Mouse (Mus musculus): ENCODE data around the gene Epb42.
"Not testable (repeated sequence)": the region's sequence is repeated elsewhere in the genome, so short reads cannot be mapped to it uniquely, and the experiment has no call there.

Gene Epb42

DNA sequence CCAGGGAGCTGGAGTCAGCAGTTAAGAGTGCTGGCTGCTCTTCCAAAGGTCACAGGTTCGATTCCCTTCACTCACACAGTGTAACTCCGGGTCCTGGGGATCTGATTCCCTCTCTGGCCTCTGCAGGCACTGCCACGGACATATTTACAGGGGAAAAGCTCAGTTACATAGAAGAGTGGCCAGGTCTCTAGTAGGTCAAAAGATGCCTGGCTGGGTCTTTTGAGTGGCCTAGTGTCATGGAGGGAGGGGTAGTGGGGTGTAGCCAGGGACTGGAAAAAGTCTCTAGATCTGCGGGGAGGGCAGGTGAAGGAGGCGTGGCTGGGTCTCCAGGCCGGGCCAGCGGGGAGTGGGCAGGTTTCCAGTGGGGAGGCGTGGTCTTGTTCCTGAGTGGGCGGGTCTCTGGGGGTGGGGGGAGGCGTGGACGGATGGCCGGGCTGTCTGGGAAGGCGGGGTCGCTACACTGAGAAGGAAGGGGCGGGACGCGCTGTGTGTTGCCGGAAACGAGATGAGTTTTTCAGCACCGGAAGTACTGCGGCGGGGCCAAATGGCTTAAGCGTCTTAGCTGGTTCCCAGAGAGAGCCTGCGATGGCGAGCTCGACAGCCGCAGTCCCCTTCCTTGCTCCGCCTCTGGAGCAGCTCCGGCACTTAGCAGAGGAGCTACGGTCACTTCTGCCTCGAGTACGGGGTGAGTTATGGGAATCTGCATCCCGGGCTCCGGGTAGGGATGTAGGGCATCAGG lies 28.8 kb downstream of the Epb42 start, which contains the start of gene Ccndbp1:
TSS of gene Ccndbp1 (plus strand) at position 479 of the 739 bp plus-strand sequence.
- peak; percentile 93 for DNase-seq (ENCODE audit: inconsistent ontology term)

DNA sequence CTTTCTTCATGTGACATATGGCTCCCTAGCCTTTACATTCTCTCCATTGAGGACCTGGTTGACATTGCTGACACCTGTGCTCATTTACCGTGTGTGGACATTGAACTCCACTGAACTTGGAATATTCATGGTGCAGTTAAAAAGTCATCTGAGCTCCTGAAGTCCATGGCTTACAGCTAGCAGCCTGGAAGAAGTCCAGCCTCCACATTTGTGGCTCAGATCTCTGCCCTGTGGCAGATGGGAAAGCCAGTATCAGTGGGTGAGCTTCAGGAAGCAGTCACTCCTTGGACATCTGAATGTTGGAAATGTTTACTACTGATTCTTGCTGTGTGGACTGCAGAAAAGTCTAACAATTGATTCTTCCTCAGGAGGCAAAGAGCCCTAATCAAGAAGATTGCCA lies 29.9 kb downstream of the Epb42 start:
- no peak for DNase-seq (ENCODE audit: inconsistent ontology term)

DNA sequence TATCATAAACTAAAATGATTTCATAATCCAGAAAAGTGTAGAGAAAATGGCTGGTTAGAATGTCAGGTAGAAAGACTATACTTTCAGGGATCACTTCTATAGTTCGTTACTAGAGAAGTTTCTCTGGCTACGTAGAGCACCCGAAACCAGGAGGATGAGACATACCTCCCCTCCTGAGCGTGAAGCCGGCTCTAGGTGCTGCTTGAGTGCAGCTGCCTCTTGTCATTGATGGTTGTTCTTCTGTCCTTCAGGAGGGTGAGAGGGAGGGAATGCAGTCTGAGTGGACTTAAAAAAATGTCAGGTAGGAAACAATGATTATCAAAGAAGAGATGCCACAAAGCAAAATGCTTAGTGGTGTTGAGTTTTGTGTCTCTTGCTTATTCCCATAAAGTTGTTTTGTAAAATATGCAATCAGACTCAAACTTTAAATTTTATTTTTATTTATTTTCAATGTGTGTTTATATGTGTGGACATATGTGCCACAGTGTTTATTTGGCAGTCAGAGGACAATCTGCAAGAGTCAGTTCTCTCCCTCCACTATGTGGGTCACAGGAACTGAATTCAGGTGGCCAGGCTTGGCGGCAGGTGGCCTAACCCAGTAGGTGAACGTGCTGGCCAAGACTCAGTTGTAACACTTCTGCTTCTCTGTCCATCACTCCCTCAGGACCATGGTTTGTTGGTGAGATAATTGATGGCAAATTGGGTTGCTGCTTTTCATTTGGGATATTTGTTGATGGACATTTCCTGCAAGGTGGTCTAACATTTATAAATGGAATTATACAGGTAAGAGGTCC lies 32.7 kb downstream of the Epb42 start:
- no peak for DNase-seq (ENCODE audit: inconsistent ontology term)

DNA sequence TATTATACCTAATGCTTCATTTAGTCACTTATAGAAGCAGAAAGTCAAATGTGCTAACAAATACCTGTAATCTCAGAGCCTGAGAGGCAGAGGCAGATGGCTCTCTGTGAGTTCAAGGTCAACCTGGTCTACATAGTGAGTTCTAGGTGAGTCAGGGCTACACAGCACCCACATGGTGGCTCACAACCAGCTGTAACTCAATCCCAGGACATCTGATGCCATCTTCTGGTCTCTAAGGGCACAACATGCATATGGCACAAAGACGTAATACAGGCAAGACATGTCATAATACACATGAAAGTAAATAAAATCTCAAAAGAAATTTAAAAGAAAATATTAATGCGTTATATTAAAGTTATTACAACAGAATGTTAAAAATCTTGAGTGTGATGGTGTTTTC lies 33.3 kb downstream of the Epb42 start:
- no peak for DNase-seq (ENCODE audit: inconsistent ontology term)

DNA sequence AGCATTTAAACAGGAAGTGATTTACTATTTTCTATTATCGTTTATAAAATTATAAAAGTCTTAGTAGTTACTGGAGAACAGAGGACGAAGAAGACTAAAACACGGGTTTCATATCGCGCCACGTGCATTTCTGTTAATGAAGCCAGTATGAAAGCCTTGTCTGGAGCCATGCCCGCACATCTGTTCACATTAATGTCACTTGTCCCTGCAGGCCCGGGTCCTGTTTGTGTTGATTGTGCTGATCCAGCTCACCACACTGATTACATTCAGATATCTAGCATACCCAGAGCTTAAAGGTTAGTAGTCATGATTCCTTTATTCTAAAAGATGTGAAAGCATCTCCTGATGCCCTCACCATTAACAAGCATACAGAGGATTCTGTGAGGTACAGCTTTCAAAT lies 38.0 kb downstream of the Epb42 start:
- no peak for DNase-seq (ENCODE audit: inconsistent ontology term)

DNA sequence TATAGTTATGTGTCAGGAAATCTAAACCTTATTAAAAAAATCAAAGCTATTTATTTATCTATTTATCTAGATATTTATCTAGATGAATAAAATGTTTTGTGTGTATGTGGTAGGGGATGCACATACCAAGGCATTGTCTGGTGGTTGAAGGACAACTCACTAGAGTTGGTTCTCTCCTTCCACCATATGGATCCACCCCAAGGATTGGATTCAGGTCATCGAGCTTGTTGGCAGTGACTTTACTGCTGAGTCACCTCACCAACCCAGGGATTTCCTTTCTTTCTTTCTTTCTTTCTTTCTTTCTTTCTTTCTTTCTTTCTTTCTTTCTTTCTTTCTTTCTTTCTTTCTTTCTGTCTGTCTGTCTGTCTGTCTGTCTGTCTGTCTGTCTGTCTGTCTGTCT lies 40.3 kb downstream of the Epb42 start:
- not testable (repeated sequence) for DNase-seq (ENCODE audit: inconsistent ontology term)

DNA sequence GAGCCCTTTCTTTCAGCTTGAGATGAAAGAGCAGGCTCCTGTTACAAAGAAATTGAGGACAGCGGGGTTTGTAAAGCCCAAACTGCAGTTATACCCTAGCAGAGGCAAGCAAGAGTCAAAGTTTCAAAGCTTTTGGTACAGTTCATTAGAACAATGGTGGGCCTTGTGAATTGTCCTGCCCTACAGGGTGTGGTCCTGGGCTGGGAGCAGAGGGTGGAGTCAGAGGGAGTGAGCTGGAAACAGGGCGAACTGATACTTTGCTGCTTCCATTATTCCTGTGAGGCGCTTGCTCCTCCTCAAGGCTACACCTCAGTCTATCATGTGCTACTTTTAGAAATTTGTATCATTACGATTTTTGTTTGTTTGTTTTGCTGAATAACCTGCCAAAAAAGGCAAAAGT lies 45.7 kb downstream of the Epb42 start:
- DNase-seq (ENCODE audit: inconsistent ontology term) = no peak

DNA sequence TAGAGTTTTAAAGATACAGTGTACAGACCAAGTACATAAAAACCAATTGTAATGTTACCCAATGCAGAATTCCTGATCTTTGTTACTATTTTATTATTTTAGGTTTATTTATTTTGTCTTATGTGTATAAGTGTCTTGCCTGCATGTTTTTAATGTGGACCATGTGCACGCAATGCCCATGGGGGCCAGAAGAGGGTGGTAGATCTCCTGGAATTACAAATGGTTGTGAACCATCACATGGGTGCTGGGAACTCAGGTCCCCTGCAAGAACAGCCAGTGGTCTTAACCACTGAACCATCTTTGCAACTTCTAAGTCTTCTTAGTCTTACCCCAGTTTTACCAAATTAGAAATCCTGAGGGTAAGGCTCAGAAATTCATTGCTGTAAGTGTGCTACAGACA lies 51.6 kb downstream of the Epb42 start:
- DNase-seq (ENCODE audit: inconsistent ontology term) = no peak

DNA sequence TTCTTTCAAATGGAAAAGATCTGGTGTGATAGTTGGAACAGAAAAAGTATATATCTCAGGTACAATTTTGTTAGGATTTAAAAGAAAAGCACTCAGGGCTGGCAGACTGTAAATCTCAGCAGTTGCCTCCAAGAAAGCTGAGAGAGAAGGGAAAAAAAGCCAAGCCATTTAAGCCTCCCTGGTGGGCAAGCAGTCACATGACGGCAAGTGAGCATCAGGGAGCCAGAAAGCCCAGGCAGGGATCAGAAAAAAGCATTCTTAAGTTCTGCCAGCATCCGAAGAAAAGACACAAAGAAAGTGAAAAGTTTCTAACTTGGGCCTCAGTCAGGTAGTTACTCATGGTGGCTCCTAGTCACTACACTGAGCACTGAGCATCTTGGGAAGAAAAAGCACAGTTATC lies 53.3 kb downstream of the Epb42 start:
- DNase-seq (ENCODE audit: inconsistent ontology term) = no peak

DNA sequence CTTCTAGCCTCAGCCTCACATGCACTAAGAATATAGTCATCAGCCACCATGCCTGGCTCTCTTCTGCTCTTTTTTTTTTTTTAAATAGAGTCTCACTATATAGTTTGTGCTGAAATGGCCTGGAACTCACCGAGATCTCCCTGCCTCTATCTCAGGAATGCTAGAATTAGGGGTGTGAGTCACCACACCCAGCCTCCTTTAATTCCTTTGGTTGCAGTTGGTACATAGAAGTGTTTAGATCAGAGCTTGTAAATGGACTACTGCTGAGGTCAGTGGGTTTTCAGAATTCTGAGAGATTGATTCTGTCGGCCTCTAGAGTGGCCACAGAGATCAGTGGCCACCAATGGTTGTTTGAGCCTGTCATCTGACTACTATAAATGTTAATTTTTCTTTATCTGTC lies 56.0 kb downstream of the Epb42 start:
- peak; percentile 69 for DNase-seq (ENCODE audit: inconsistent ontology term)

DNA sequence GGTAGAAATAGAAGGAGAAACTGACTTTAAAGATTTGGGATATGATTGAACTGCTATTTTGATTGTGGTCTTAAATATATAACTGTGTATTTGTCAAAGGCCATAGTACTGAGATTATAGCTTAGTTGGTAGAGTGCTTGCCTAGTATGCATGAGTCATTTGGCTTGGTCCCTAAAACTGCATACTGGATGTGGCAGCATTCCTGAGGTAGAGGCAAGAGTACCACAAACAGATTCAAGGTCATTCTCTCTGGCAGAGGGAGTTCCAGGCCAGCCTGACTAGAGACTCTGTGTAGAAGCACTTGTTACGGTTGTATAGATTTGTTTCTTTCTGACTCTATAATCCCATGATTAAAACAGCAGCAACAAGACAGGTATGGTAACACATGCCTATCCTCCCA lies 57.1 kb downstream of the Epb42 start:
- DNase-seq (ENCODE audit: inconsistent ontology term) = peak; percentile 79

DNA sequence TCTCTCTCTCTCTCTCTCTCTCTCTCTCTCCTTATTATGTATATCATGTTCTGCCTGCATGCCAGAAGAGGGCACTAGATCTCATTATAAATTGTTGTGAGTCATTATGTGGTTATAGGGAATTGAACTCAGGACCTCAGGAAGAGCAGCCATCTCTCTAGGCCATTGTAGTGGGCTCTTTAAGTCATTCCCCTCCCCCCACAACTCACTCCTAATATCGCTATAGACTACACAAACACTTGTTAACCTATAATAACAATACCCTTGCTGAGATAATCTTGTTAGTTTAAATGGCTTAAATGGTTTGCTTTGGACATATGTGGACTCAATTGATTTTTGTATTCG lies 58.2 kb downstream of the Epb42 start:
- peak; percentile 47 for DNase-seq (ENCODE audit: inconsistent ontology term)

DNA sequence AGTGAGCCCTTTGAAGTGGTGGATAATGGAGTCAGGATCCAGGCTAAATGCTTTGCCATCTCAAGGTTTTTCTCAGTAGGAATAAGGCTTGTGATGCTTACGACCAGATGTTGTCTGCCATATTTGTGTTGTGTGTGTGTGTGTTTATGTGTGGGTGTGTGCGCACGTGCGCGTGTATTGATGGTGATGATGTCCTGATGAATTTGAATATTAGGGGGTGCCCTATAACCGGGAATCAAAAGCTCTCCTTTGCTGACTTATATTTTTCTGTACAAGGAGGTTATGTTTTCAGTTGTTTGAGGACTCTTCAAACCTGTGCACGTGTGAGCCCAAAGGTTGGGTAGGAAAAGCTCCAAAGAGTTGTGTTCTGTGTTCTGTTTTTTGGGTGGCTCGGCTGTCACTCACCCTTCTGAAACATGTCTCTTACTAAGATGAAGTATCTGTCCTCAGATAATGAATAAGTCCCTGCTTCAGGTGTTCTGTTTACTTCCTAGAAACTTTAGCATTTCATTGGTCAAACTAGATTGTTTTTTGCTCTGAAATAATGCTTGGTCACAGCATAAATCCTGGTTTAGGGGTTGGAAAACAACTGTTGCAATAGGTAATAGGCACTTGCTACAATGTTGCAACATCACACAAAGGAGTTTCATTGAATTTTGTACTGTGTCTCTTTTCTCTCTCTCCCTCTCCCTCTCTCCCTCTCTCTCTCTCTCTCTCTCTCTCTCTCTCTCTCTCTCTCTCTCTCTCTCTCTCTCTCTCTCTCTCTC lies 58.8 kb downstream of the Epb42 start:
- DNase-seq (ENCODE audit: inconsistent ontology term) = no peak

DNA sequence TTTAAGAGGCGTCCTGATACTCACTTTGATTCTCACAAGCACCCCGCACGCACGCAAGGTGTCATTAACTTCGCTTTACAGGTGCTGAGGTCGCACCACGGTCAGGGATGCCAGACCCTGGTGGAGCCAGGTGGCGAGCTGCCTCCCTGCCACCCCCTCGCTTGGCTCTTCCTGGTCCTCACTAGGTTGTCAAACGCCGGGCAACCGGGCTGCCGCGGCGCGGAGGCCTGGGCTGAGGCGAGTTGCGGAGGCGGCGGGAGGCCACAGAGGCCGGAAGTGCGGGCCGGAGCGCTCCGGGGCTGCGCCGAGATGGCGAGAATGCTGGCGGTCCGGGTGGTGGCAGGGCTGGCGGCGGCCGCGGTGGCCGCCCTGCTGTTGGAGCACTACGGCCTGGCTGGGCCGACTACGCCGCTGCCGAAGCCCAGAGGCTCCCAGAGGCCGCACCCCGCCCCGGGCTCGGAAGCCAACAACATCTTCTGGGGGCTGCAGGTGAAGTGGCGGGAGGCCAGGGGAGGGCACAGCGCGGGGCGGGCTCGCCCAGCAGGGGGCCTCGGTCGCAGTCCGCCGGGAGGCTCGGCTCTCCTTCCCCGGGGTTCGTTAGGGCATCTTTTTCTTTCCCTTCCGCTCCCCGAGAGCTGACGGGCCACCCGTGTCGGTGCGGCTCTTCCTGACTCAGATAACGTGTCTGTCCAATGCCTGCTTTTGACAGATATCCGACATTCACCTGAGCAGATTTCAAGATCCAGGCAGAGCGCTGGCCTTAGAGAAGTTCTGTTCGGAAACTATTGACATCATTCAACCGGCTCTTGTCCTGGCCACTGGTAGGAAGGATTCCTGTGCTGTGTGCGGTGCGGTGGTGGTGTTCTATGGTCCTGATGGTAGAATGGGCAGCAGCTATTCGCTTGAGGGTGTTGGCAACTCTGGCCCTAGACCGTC lies 59.6 kb downstream of the Epb42 start, which contains the start of gene Tmem62:
TSS of gene Tmem62 (plus strand) at position 28 of the 936 bp plus-strand sequence.
- DNase-seq (ENCODE audit: inconsistent ontology term) = peak; percentile 81

DNA sequence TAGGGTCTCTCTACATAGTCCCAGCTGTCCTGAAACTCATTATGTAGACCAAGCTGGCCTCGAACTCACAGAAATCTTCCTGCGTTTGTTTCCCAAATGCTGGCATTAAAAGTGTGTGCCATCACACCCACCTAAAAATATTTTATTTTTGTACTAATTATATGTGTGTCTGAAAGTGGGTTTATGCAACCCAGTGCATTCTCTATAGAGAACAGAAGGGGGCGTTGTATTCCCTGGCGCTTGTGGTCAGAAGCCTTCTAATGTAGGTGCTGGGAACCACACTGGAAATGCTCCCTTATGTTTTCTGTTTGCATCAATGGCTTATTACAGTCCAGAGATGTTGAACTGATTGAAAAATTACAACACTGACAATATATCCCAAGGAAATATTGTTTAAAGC lies 60.6 kb downstream of the Epb42 start:
- no peak for DNase-seq (ENCODE audit: inconsistent ontology term)

DNA sequence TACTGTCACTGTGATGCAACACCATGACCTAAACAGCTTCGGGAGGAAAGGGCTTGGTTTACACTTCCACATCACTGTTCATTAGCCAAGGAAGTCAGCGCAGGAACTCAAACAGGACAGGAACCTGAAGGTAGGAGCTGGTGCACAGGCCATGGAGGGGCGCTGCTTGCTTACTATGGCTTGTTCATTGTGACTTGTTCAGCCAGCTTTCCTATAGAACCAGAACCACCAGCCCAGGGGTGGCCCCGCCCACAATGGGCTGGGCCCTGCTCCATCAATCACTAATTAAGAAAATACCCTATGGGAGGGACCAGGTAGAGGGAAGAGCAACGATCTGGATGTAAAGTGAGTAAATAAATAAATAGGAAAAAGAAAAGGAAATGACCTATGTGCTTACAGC lies 63.9 kb downstream of the Epb42 start:
- DNase-seq (ENCODE audit: inconsistent ontology term) = no peak

DNA sequence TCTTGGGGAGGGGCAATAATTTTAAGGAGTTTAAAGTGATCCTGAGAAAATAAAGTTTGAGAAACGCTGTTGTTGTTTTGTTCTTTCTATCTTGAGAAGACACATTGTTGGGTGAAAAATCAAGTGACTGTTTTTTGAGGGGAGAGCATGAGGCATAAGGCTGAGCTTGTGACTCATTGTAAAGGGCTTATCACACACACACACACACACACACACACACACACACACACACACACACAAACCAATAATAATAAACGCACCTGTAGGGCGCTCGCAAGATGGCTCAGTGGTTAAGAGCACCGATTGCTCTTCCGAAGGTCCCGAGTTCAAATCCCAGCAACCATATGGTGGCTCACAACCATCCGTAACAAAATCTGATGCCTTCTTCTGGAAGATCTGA lies 64.6 kb downstream of the Epb42 start:
- DNase-seq (ENCODE audit: inconsistent ontology term) = not testable (repeated sequence)

DNA sequence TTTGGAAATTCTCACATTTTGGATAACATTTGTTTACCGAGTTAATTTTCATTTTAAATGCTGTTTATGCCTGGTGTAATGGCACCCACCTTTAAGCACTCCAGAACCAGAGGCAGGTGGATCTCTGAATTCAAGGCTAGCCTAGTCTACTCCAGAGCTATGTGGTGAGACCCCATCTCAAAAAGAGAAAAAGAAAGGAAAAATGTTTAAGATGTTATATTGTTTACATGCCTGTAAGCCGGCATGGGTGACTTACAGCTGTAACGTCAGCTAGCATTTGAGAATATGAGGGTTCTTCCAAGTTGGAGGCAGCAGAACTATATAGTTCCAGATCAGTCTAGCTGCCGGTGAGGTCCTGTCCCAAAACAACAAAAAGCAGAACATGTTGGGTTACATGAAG lies 65.1 kb downstream of the Epb42 start:
- no peak for DNase-seq (ENCODE audit: inconsistent ontology term)

DNA sequence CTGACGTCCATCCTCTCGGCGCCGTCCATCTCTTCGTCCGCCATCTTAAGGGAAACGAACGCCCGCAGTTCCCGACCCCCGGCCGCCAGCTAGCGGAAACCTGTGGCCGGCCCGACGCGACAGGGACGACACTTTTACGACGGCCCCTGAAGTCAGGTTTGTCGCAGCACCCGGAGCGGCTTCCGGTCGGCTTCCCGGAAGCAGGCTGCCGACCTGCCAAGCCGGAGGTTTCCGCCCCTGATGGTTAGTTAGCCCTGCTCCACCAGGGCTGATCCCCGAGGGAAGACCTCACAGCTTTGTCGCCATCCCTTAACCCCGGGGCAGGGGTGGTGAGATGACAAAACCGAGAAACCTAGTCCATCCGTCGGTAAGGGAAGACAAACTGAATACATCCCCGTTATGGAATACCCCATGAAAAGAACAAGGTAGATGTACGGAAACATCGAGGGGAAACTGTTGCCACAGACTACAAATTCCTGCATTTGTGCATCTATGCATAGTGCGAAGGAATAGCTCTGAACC lies 66.3 kb downstream of the Epb42 start, which contains the start of gene Ubr1:
TSS of gene Ubr1 (minus strand) at position 157 of the 522 bp plus-strand sequence.
- peak; percentile 88 for DNase-seq (ENCODE audit: inconsistent ontology term)

DNA sequence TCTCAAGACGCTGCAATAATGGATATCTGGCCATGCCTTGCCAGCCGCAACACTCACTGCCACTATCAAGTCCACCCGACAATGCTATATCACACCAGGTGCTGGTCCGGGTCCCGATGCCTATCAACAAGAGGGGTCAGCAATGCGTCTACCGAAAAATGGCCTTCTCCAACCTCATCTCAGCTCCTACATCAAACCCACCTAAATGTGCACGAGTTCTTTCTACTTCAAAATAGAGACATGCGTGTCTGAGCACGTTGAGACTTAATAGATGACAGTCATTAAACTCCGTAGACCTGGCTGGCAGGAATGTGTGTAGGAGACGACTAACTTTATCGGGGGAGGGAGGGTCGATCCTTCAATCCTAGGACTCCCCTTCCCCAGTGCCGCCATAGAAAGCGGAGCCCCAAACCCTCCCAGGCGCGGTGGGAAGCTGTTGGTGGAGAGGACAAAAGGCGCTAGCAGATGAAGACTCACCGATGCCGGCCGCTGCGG lies 66.8 kb downstream of the Epb42 start:
- no peak for DNase-seq (ENCODE audit: inconsistent ontology term)
